16 mouse cellular contexts compared by ENCODE assay signal in genomic region chr2:74703720-74704392, GRCm38 (mm10). TPM values are rescaled to one million over a fixed set of nuclear protein-coding genes. Genes with fewer than 3 reads are reported as not detected.
DNase-seq lines count a peak whose midpoint lies in the region; ATAC-seq and TF ChIP-seq lines count a peak whose summit lies in the region.
"Had no signal": no experiment of that assay in that cellular context is flagged by ENCODE, and none has a peak within 500 bp of the region (broad histone marks: within the 10 kb centered on the region; RNA-seq: fewer than 3 reads in every experiment).

No protein-coding gene starts in this region.

- no peak for DNase-seq in heart, postnatal 0 days (ENCODE audit: low spot score)
- no peak for DNase-seq in heart, postnatal 36 days
- DNase-seq in kidney, adult 9 months, result peak; percentile 77
- no peak for DNase-seq in limb, embryonic 14.5 days (ENCODE audit: low spot score)
- DNase-seq in adrenal gland, postnatal 25 days, result no peak
- no peak for DNase-seq in ovary, postnatal 36 days (ENCODE audit: low spot score)
- DNase-seq in cerebellum, adult 9-11 months, result no peak
- DNase-seq: right cerebral cortex, postnatal 4 days; thymus, adult 18-20 months had no signal

- TF ChIP-seq EP300 in heart, postnatal 0 days (IDR thresholded peaks at IDR 0.05; ENCODE audit: low read depth), result no peak

- no peaks in the 10 kb centered on the region for H3K36me3 ChIP-seq in heart, postnatal 0 days (replicated peaks; ENCODE audit: control insufficient read depth, insufficient read depth, low read length)
- no peaks in the 10 kb centered on the region for H3K36me3 ChIP-seq in embryonic facial prominence, embryonic 15.5 days
- H3K36me3 ChIP-seq in limb, embryonic 14.5 days (ENCODE audit: control insufficient read depth, insufficient read depth, low read length), result no peaks in the 10 kb centered on the region
- H3K36me3 ChIP-seq: heart, embryonic 12.5 days had no signal

- 3% methylated on average over 26 of the region's 26 CpGs for WGBS in heart, postnatal 0 days
- 4% methylated on average over 26 of the region's 26 CpGs for WGBS in embryonic facial prominence, embryonic 15.5 days
- WGBS in limb, embryonic 14.5 days, result 5% methylated on average over 26 of the region's 26 CpGs

- no peak overlapping the region for H3K4me2 ChIP-seq in heart, postnatal 0 days (ENCODE audit: low read depth, low read length)
- peak overlapping the region; percentile 84; the same call in 1 of the 2 replicates for H3K4me2 ChIP-seq in embryonic facial prominence, embryonic 15.5 days (replicated peaks)
- H3K4me2 ChIP-seq in limb, embryonic 14.5 days (replicated peaks; ENCODE audit: low read depth, low read length, severe bottlenecking), result peak overlapping the region; percentile 78

- no peaks in the 10 kb centered on the region for H3K4me1 ChIP-seq in heart, postnatal 0 days (ENCODE audit: control insufficient read depth, insufficient read depth)
- peaks cover 19% of the 10 kb centered on the region for H3K4me1 ChIP-seq in embryonic facial prominence, embryonic 15.5 days
- peaks cover 9% of the 10 kb centered on the region for H3K4me1 ChIP-seq in limb, embryonic 14.5 days (ENCODE audit: control insufficient read depth, insufficient read depth, low read length)

- TF ChIP-seq CTCF in heart, postnatal 0 days (IDR thresholded peaks at IDR 0.05; ENCODE audit: low read depth), result no peak

- ATAC-seq in heart, postnatal 0 days (ENCODE audit: insufficient read depth, low read depth), result no peak
- ATAC-seq in embryonic facial prominence, embryonic 15.5 days (ENCODE audit: insufficient number of reproducible peaks, low FRiP score, low TSS enrichment, low read depth), result no peak
- no peak for ATAC-seq in limb, embryonic 14.5 days (ENCODE audit: low FRiP score, low read depth)

- no peak for TF ChIP-seq POLR2A in limb, embryonic 14.5 days (IDR thresholded peaks at IDR 0.05; ENCODE audit: borderline replicate concordance, extremely low read depth, insufficient read depth, insufficient read length)

- H3K27me3 ChIP-seq in heart, postnatal 0 days (ENCODE audit: control insufficient read depth, insufficient read depth, low read length), result peaks cover 98% of the 10 kb centered on the region
- peaks cover 94% of the 10 kb centered on the region for H3K27me3 ChIP-seq in embryonic facial prominence, embryonic 15.5 days
- H3K27me3 ChIP-seq in limb, embryonic 14.5 days (ENCODE audit: control insufficient read depth, insufficient read depth, low read length), result peaks cover 84% of the 10 kb centered on the region

- 0 out of 2 replicates have a peak overlapping the region, but pooled peaks have one; percentile 52 for H3K4me3 ChIP-seq in heart, postnatal 0 days (ENCODE audit: low read depth, low read length)
- peak overlapping the region; percentile 50; the same call in 1 of the 2 replicates for H3K4me3 ChIP-seq in embryonic facial prominence, embryonic 15.5 days (replicated peaks)
- H3K4me3 ChIP-seq in limb, embryonic 14.5 days (replicated peaks; ENCODE audit: low read length), result peak overlapping the region; percentile 53
- H3K4me3 ChIP-seq: layer of hippocampus, adult 2 months had no signal

- H3K9me3 ChIP-seq in heart, postnatal 0 days (replicated peaks; ENCODE audit: control insufficient read depth, low read length), result no peaks in the 10 kb centered on the region
- H3K9me3 ChIP-seq in embryonic facial prominence, embryonic 15.5 days (replicated peaks), result no peaks in the 10 kb centered on the region
- no peaks in the 10 kb centered on the region for H3K9me3 ChIP-seq in limb, embryonic 14.5 days (ENCODE audit: control insufficient read depth, low read length)
- H3K9me3 ChIP-seq: heart, embryonic 12.5 days had no signal

- intact Hi-C loops in heart, postnatal 36 days (cut with DNase I), result loop anchor here (2.0 to 10.0 kb wide), 5 partner anchors 258 to 1081 kb away; no protein-coding TSS in a partner anchor

- no peak overlapping the region for H3K9ac ChIP-seq in heart, postnatal 0 days (replicated peaks; ENCODE audit: low read depth, low read length)
- H3K9ac ChIP-seq in embryonic facial prominence, embryonic 15.5 days, result no peak overlapping the region
- no peak overlapping the region for H3K9ac ChIP-seq in limb, embryonic 14.5 days (ENCODE audit: low read depth, low read length, severe bottlenecking)
- H3K9ac ChIP-seq: liver, embryonic 14.5 days had no signal

- no peak overlapping the region for H3K27ac ChIP-seq in heart, postnatal 0 days (ENCODE audit: low read depth)
- H3K27ac ChIP-seq in embryonic facial prominence, embryonic 15.5 days (replicated peaks), result no peak overlapping the region
- no peak overlapping the region for H3K27ac ChIP-seq in limb, embryonic 14.5 days (replicated peaks; ENCODE audit: low read depth, low read length)
- H3K27ac ChIP-seq: layer of hippocampus, adult 2 months; liver, embryonic 14.5 days had no signal

RNA-seq across cellular contexts. Expression of gene Hoxd8, which starts 0.6 kb away (rescaled TPM):
- 1.5 TPM in 1 of 2 replicates, not detected in the other for total RNA-seq in heart, postnatal 0 days (2014; rRNA removed; ENCODE audit: low replicate concordance)
- 0.23 and 0.26 TPM in 2 replicates for polyA plus RNA-seq in heart, postnatal 0 days (2015; fragmentation: Nextera tagmentation; extraction: Ambion mirVana)
- 1 to 10 TPM; 1.1 to 1.3 TPM for total RNA-seq in heart, postnatal 36 days (2021)
- polyA plus RNA-seq in embryonic facial prominence, embryonic 15.5 days (2015; fragmentation: Nextera tagmentation; extraction: Ambion mirVana), result 6.4 and 8.0 TPM in 2 replicates
- 12.7 and 13.1 TPM in 2 replicates for polyA plus RNA-seq in limb, embryonic 14.5 days (2012; rRNA removed)
- 11.4 and 12.8 TPM in 2 replicates for polyA plus RNA-seq in limb, embryonic 14.5 days (2014; fragmentation: Nextera tagmentation; extraction: Ambion mirVana)
- 27.2 and 33.9 TPM in 2 replicates for total RNA-seq in adrenal gland, postnatal 25 days (2021)
- total RNA-seq: common myeloid progenitor, adult 5-6 weeks; layer of hippocampus, adult 2 months; megakaryocyte progenitor cell, adult 5-6 weeks had no signal

RNA-seq across cellular contexts. Expression of gene Hoxd9, which starts 6.3 kb away (rescaled TPM):
- total RNA-seq in heart, postnatal 0 days (2014; rRNA removed; ENCODE audit: low replicate concordance), result 0.84 TPM in 1 of 2 replicates, not detected in the other
- 0.08 and 0.12 TPM in 2 replicates for polyA plus RNA-seq in heart, postnatal 0 days (2015; fragmentation: Nextera tagmentation; extraction: Ambion mirVana)
- under 1 TPM; 0.36 to 0.41 TPM for total RNA-seq in heart, postnatal 36 days (2021)
- polyA plus RNA-seq in embryonic facial prominence, embryonic 15.5 days (2015; fragmentation: Nextera tagmentation; extraction: Ambion mirVana), result 2.8 and 4.5 TPM in 2 replicates
- 19.6 and 25.7 TPM in 2 replicates for polyA plus RNA-seq in limb, embryonic 14.5 days (2012; rRNA removed)
- polyA plus RNA-seq in limb, embryonic 14.5 days (2014; fragmentation: Nextera tagmentation; extraction: Ambion mirVana), result 7.6 and 8.7 TPM in 2 replicates
- total RNA-seq in adrenal gland, postnatal 25 days (2021), result 3.7 and 5.2 TPM in 2 replicates
- total RNA-seq: CH12.LX; common myeloid progenitor, adult 5-6 weeks; layer of hippocampus, adult 2 months; megakaryocyte progenitor cell, adult 5-6 weeks had no signal

RNA-seq across cellular contexts. Expression of gene Hoxd3, which starts 7.9 kb away (rescaled TPM):
- not detected in 2 replicates for total RNA-seq in heart, postnatal 0 days (2014; rRNA removed; ENCODE audit: low replicate concordance)
- polyA plus RNA-seq in heart, postnatal 0 days (2015; fragmentation: Nextera tagmentation; extraction: Ambion mirVana), result 0.04 TPM in 1 of 2 replicates, not detected in the other
- total RNA-seq in heart, postnatal 36 days (2021), result not detected
- polyA plus RNA-seq in embryonic facial prominence, embryonic 15.5 days (2015; fragmentation: Nextera tagmentation; extraction: Ambion mirVana), result 1.9 and 2.6 TPM in 2 replicates
- 2.3 and 2.8 TPM in 2 replicates for polyA plus RNA-seq in limb, embryonic 14.5 days (2012; rRNA removed)
- 0.59 and 0.95 TPM in 2 replicates for polyA plus RNA-seq in limb, embryonic 14.5 days (2014; fragmentation: Nextera tagmentation; extraction: Ambion mirVana)
- total RNA-seq in adrenal gland, postnatal 25 days (2021), result 0.73 and 2.6 TPM in 2 replicates
- total RNA-seq: common myeloid progenitor, adult 5-6 weeks; layer of hippocampus, adult 2 months; megakaryocyte progenitor cell, adult 5-6 weeks had no signal

RNA-seq across cellular contexts. Expression of gene Hoxd4, which starts 7.9 kb away (rescaled TPM):
- 0.19 TPM in 1 of 2 replicates, not detected in the other for total RNA-seq in heart, postnatal 0 days (2014; rRNA removed; ENCODE audit: low replicate concordance)
- polyA plus RNA-seq in heart, postnatal 0 days (2015; fragmentation: Nextera tagmentation; extraction: Ambion mirVana), result 0.05 and 0.11 TPM in 2 replicates
- under 1 TPM; 0.19 to 0.28 TPM for total RNA-seq in heart, postnatal 36 days (2021)
- 0.35 and 0.62 TPM in 2 replicates for polyA plus RNA-seq in embryonic facial prominence, embryonic 15.5 days (2015; fragmentation: Nextera tagmentation; extraction: Ambion mirVana)
- 14.7 and 17.8 TPM in 2 replicates for polyA plus RNA-seq in limb, embryonic 14.5 days (2012; rRNA removed)
- polyA plus RNA-seq in limb, embryonic 14.5 days (2014; fragmentation: Nextera tagmentation; extraction: Ambion mirVana), result 0.63 and 0.73 TPM in 2 replicates
- 27.8 and 34.1 TPM in 2 replicates for total RNA-seq in adrenal gland, postnatal 25 days (2021)
- total RNA-seq: common myeloid progenitor, adult 5-6 weeks; layer of hippocampus, adult 2 months; megakaryocyte progenitor cell, adult 5-6 weeks had no signal

RNA-seq across cellular contexts. Expression of gene Hoxd10, which starts 12.1 kb away (rescaled TPM):
- total RNA-seq in heart, postnatal 0 days (2014; rRNA removed; ENCODE audit: low replicate concordance), result not detected in 2 replicates
- 0.08 TPM in 1 of 2 replicates, not detected in the other for polyA plus RNA-seq in heart, postnatal 0 days (2015; fragmentation: Nextera tagmentation; extraction: Ambion mirVana)
- total RNA-seq in heart, postnatal 36 days (2021), result under 1 TPM in 1 of 2 experiments, not detected in 1; 0.22 TPM
- 0.57 and 0.76 TPM in 2 replicates for polyA plus RNA-seq in embryonic facial prominence, embryonic 15.5 days (2015; fragmentation: Nextera tagmentation; extraction: Ambion mirVana)
- 37.9 and 39.4 TPM in 2 replicates for polyA plus RNA-seq in limb, embryonic 14.5 days (2012; rRNA removed)
- 18.3 and 26.1 TPM in 2 replicates for polyA plus RNA-seq in limb, embryonic 14.5 days (2014; fragmentation: Nextera tagmentation; extraction: Ambion mirVana)
- not detected in 2 replicates for total RNA-seq in adrenal gland, postnatal 25 days (2021)
- total RNA-seq: CH12.LX; common myeloid progenitor, adult 5-6 weeks; layer of hippocampus, adult 2 months; megakaryocyte progenitor cell, adult 5-6 weeks had no signal
- polyA plus RNA-seq: heart, embryonic 12.5 days had no signal

Comparison
In these comparisons a context has a peak if more than half of its experiments do, and no peak if none do; other contexts are left out.
1. RNA of gene Hoxd8, which starts 0.6 kb away (total RNA-seq): 27.2 to 33.9 TPM in adrenal gland, postnatal 25 days; 1.5 TPM in heart, postnatal 0 days and 1.1 to 1.3 TPM in heart, postnatal 36 days; every median in the first group is over 10 times any median in the second.
2. Peak in every context shown above with its lines, with median percentiles within 50 percentile points of each other: H3K4me3 ChIP-seq.